Mouse (Mus musculus) left cerebral cortex, postnatal 10 days (tissue): Measurements from ENCODE around the gene Olfr859. TPM values are rescaled to one million over a fixed set of nuclear protein-coding genes. Genes with fewer than 3 reads are reported as not detected.
"Not testable (repeated sequence)": the region's sequence is repeated elsewhere in the genome, so short reads cannot be mapped to it uniquely, and the experiment has no call there.

Experiments used
- DNase-seq, 2 experiments: peaks; one replicate each; pipeline ENCODE4 v3.0.0; 2021 to 2022; ENCODE audit warnings: low spot score in 2 of 2, mixed read lengths in 1 of 2; ENCODE audit errors: extremely low spot score in 1 of 2
- intact Hi-C: fragments of 180-260 bp; cut with DNase I; formaldehyde crosslinking; loops from one replicate; pipeline ENCODE4 v1.15.1; 2025
- total RNA-seq, 2 experiments: library from RNA; stranded (reverse); gene quantifications; 2 replicates each; pipeline ENCODE4 v1.2.3; 2021

Olfr859 gene
- total RNA-seq: not detected

GRCm38 (mm10) chr9:19804606-19805005 is at the start of gene Olfr859:
Gene Olfr859 (plus strand): TSS chr9:19804906.
- DNase-seq, intact Hi-C loops: not testable (repeated sequence)

- no peak for DNase-seq
- intact Hi-C loops: no loop called here
These were observed 35.6 kb upstream of the Olfr859 start for GRCm38 (mm10) chr9:19769136-19769535.

- DNase-seq: no peak
These were observed 35.0 kb upstream of the Olfr859 start for GRCm38 (mm10) chr9:19769701-19770100.

GRCm38 (mm10) chr9:19779983-19780382 is 24.7 kb upstream of the Olfr859 start, which contains the start of gene Olfr58:
Gene Olfr58 (plus strand): TSS chr9:19780283.
- intact Hi-C loops: no loop called here
- DNase-seq: no peak

More at GRCm38 (mm10) chr9:19769701-19770100, 35.0 kb upstream of the Olfr859 start:
- intact Hi-C loops: no loop called here

- intact Hi-C loops: no loop called here
- no peak for DNase-seq
These were observed 1.7 kb upstream of the Olfr859 start for GRCm38 (mm10) chr9:19803000-19803399.

- intact Hi-C loops: no loop called here
These were observed 44.9 kb downstream of the Olfr859 start, which contains the start of gene Olfr860 for GRCm38 (mm10) chr9:19849647-19850046. Gene Olfr860 (minus strand): TSS chr9:19849747.

More at GRCm38 (mm10) chr9:19849647-19850046, 44.9 kb downstream of the Olfr859 start, which contains the start of gene Olfr860:
- no peak for DNase-seq

Other genes with a start within 250 kb of the Olfr859 start
- gene Olfr854, start 237.5 kb upstream of the Olfr859 start, total RNA-seq: not detected
- not detected for gene Olfr855, start 222.3 kb upstream of the Olfr859 start, total RNA-seq
- 10 to 100 TPM; 22.5 to 23.9 TPM for gene Zfp317, start 182.8 kb upstream of the Olfr859 start, total RNA-seq
- gene Olfr857, start 95.5 kb upstream of the Olfr859 start, total RNA-seq: not detected
- gene Olfr58, start 24.6 kb upstream of the Olfr859 start, total RNA-seq: not detected
- not detected for gene Olfr860, start 44.8 kb downstream of the Olfr859 start, total RNA-seq
- not detected for gene Olfr862, start 83.1 kb downstream of the Olfr859 start, total RNA-seq
- gene Olfr77, start 112.0 kb downstream of the Olfr859 start, total RNA-seq: not detected
- not detected for gene Olfr866, start 223.1 kb downstream of the Olfr859 start, total RNA-seq